Mouse (Mus musculus) kidney, postnatal 25 days (tissue): ENCODE results near the gene Rsph3b.

ENCODE experiments used
- DNase-seq, 2 experiments: peaks; one replicate each; pipeline ENCODE4 v3.0.0; 2021; ENCODE audit warnings: mixed read lengths in 2 of 2

The Rsph3b gene

DNA sequence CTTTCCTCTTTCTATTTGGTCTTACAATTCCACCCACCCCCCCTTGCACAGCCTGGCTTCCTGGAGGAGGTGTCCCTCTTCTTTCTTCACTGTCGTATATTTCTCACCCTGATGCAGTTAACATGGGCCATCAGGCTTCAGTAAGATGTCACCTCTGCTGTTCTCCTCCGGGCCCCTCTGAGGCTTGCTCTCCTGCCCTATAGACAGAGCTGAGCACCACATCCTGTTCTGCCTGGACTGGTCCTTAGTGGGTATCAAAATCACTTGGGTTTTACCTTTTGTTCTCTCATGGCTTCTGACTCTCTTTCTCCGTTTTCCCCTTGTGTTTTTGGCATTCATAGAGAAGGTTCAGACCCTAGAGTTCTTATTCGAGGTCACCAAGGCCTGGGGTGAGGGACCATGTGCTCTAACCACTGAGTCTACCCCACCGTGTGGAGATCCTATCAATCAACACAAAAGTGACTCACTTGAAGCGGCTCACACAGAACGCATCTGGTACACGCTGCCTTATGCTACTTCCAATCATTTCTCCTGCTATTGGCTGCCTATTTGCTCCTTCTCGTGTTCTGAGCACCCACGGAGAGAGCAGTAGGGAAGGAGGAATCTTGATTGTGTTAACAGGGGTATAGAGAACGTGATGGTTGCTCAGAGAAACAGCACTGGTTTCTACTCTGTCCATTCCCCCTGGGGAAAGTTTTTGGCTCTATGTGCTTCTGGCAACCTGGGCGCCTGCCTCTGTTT, 86.3 kb downstream of the Rsph3b start:
- DNase-seq = no peak

DNA sequence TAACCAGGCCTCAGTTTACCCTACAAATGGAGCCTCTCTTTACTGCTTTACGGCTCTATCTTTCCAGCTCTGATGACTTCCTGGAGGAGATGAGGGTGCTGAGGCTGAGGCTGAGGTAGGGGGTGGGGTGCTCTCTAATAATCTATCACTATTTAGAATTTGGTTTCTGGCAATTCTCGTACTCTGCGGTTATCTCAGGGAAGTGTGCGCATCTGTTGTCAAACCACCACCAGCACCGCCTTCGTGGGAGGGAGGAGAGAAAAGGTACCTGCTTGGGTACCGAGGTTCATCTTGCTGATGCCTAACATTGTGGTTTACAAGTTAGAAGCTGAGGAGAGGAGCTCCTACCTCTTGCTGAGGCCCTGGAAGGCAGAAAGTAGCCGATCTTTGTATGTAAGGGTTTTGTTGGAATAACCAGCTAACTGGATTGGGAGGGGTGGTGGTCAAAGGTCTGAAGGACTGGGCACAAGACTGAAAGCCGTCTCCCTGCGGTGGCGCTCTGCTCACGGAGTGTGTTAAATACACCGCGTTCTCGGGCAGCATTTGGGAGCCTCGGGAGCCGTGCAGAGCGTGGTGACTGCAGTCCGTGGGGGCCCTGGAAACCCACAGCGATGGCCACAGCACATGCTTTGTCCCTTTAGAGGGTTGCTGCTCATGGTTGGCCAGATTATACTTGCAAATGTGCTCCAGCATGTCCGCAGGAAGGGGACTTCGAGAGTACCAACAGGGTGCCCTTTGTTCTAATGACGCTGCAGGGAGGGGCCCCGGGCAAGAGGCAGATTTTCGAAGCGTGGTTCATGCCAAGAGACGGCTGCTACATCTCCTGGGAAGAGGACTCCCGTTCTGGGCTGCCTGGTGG, 87.1 kb downstream of the Rsph3b start:
- peak; percentile 81 to 93 for DNase-seq

DNA sequence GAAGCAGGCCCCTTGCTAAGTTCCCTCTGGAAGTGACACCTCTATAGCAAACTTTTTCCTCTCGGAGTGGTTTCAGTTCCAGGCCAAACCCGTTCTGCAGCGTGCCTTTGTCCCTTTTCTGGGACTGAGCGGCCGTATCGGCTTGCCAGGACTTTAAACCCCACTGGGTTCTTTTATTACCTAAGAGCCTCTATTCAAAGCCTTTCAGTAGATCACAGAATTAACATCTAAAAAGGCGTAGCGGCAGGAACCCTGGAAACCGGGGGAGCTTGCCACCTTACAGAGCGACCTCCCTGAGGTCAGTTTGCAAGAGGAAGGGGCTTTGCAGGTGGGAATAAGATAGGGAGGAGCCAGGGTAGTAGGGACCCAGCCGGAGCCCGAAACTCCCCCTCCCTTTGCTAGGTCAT, 88.0 kb downstream of the Rsph3b start:
- DNase-seq = peak; percentile 43 to 66

DNA sequence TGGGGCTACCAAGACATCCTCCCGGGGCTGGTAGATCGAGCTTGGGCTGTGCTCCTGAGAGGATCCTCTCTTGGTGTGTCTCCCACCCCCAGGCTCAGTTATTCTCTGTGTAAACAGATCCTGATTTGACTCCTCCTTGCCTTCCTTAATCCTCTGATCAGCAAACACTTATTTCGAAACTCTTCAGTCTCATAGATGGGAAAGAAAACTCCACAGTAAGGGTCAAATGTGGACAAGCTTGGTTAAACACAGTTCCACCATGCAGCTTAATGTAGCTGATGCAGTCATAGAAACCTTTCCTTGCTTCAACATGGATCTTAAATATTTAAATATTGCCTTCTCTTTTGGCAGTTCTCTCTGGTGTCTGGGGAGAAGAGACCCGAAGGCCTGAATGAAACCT, 88.4 kb downstream of the Rsph3b start:
- no peak for DNase-seq
